Mouse (Mus musculus) C2C12 (cell line): Measurements from ENCODE around the gene AI854703.
A peak's percentile ranks its signal among the peaks of the same experiment; 100 is the strongest.

Source experiments
- CEBPB ChIP-seq: IDR thresholded peaks from one replicate; pipeline ENCODE4 v1.6.1; 2011; ENCODE audit warnings: low read depth, mild to moderate bottlenecking, control low read depth, moderate library complexity
- CTCF ChIP-seq: IDR thresholded peaks from one replicate; pipeline ENCODE4 v1.5.1; 2011; ENCODE audit not compliant: control insufficient read depth, insufficient read depth, insufficient read length
- FOSL1 ChIP-seq: IDR thresholded peaks from one replicate; pipeline ENCODE4 v1.8.0; 2011; ENCODE audit warnings: mild to moderate bottlenecking, low read length; ENCODE audit not compliant: poor library complexity, insufficient read depth, severe bottlenecking
- MAX ChIP-seq: IDR thresholded peaks from one replicate; pipeline ENCODE4 v1.6.1; 2011; ENCODE audit warnings: mild to moderate bottlenecking, control low read depth
- MYOD1 ChIP-seq: IDR thresholded peaks from one replicate; pipeline ENCODE4 v1.6.1; 2011; ENCODE audit warnings: low read depth; ENCODE audit not compliant: control insufficient read depth, insufficient read length
- MYOG ChIP-seq: IDR thresholded peaks from one replicate; pipeline ENCODE4 v1.6.1; 2011; ENCODE audit not compliant: control insufficient read depth, insufficient read length; ENCODE audit errors: extremely low read depth
- USF1 ChIP-seq: IDR thresholded peaks from one replicate; pipeline ENCODE4 v1.6.1; 2011; ENCODE audit warnings: low read depth, mild to moderate bottlenecking, control low read depth, moderate library complexity

GRCm38 (mm10) chr6:48593158-48594042 lies 33.2 kb upstream of the AI854703 start, which contains the start of the genes Repin1 and Gm44965:
- TF ChIP-seq USF1 (peak; percentile 73), CTCF (no peak), MAX (peak; percentile 14), CEBPB (no peak), MYOD1 (peak; percentile 83), MYOG (no peak), FOSL1 (no peak)
